Mouse (Mus musculus) bone marrow, adult 2 months (tissue): ENCODE measurements around the gene 9130230L23Rik. TPM values are rescaled to one million over a fixed set of nuclear protein-coding genes. Genes with fewer than 3 reads are reported as not detected.
"Not testable (repeated sequence)": the region's sequence is repeated elsewhere in the genome, so short reads cannot be mapped to it uniquely, and the experiment has no call there.

Experiments
- H3K27ac ChIP-seq: fragments of 200-500 bp; 2 replicates; pipeline ENCODE4 v1.5.1; 2012; ENCODE audit warnings: low read depth, mild to moderate bottlenecking, control low read depth, inconsistent platforms, low read length; ENCODE audit not compliant: control insufficient read depth, poor library complexity, insufficient read depth
- H3K4me1 ChIP-seq: fragments of 200-500 bp; 2 replicates; pipeline ENCODE4 v1.6.1; 2011; ENCODE audit warnings: low read length; ENCODE audit not compliant: control insufficient read depth, insufficient read depth
- H3K4me3 ChIP-seq: fragments of 200-500 bp; replicated peaks from 2 replicates; pipeline ENCODE3; 2011; ENCODE audit warnings: mild to moderate bottlenecking, low read depth, low read length, control low read depth; ENCODE audit not compliant: control insufficient read depth
- CTCF ChIP-seq: fragments of 200-500 bp; IDR thresholded peaks from 2 replicates; pipeline ENCODE4 v1.5.1; 2011; ENCODE audit warnings: low read length, control low read depth; ENCODE audit not compliant: control insufficient read depth, insufficient read depth
- POLR2A ChIP-seq: fragments of 200-500 bp; IDR thresholded peaks from 2 replicates; pipeline ENCODE4 v1.6.1; 2011; ENCODE audit warnings: low read depth, mild to moderate bottlenecking, control low read depth, low read length, borderline replicate concordance; ENCODE audit not compliant: control insufficient read depth
- WGBS: fragments of 180-500 bp; shearing (Covaris S2); methylation state at CpG from one replicate; pipeline ENCODE4 v1.1.7; 2018; 5-methylcytosine and 5-hydroxymethylcytosine counted together
- polyA plus RNA-seq: library from polyadenylated mRNA; stranded (reverse); fragments of >200 nt; gene quantifications from 2 replicates; pipeline ENCODE4 v1.2.4, GENCODE M21; 2011; ENCODE audit warnings: low replicate concordance; ENCODE audit not compliant: missing spikeins, insufficient read depth, insufficient read length

Gene 9130230L23Rik
- polyA plus RNA-seq, 1 experiment: not detected

DNA sequence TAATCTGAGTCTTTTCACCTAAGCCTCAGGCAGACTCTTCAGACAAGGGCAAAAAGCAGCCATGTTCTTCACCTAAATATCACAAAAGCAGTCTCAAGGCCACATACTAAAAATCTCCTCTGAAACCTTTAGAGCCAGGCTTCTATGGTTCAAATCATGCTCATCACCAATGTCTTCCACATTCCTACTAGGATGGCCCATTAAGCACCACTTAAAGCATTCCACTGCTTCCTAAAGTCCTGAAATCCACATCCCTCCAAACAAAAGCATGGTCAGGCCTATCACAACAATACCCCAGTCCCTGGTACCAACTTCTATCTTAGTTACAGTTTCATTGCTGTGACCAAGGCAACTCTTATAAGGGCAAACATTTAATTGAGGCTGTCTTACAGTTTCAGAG, 6.3 kb downstream of the 9130230L23Rik start:
- Histone ChIP-seq H3K27ac (no peak overlapping the region), H3K4me3 (no peak overlapping the region), H3K4me1 (peaks cover 2% of the 10 kb centered on the region)
- no peak for TF ChIP-seq CTCF
- TF ChIP-seq POLR2A: no peak

DNA sequence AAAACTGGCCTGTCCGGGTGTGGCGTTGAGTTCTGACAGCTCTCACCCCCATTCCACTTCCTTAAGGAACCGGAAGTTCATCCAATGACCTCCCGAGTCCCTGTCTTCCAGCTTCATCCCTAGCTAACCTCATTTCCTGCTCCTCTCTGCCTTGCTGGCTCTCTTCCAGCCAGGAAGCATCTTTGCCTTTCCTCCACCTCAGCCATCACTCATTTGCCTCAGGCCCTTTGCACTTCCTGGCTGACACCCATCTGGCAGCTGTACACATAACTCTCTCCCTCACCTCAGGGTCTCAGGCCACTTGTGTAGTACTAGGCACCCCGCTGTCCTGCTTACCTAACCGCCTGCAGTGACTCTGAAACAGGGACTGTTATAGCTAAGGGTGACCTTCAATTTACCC, 9.4 kb downstream of the 9130230L23Rik start:
- TF ChIP-seq CTCF (no peak), POLR2A (no peak)
- peaks cover 5% of the 10 kb centered on the region for H3K4me1 ChIP-seq
- 72% methylated on average over 6 of the region's 6 CpGs for WGBS
- H3K4me3 ChIP-seq: no peak overlapping the region
- no peak overlapping the region for H3K27ac ChIP-seq

- Histone ChIP-seq H3K4me1 (peaks cover 9% of the 10 kb centered on the region), H3K4me3 (no peak overlapping the region), H3K27ac (no peak overlapping the region; the same call in 1 of the 2 replicates)
- WGBS: 44% methylated on average over 2 of the region's 2 CpGs
- TF ChIP-seq POLR2A (no peak), CTCF (no peak)
Observed at GRCm38 (mm10) chr5:65991191-65991590, 12.9 kb downstream of the 9130230L23Rik start.

DNA sequence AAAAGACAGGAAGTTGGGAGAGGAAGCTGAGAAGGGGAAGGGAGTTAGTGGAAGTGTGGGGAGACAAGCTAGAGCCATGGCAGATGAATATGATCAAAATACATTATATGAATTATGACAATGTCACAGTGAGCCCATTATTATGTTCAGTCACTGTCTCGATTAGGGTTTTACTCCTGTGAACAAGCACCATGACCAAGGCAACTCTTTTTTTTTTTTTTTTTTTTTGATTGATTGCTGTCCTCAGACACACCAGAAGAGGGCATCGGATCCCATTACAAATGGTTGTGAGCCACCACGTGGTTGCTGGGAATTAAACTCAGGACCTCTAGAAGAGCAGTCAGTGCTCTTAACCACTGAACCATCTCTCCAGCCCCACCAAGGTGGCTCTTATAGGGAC, 17.1 kb downstream of the 9130230L23Rik start:
- WGBS: 70% methylated on average over 3 of the region's 3 CpGs
- not testable (repeated sequence) for H3K27ac ChIP-seq, H3K4me3 ChIP-seq, H3K4me1 ChIP-seq

- no peak for TF ChIP-seq POLR2A
- TF ChIP-seq CTCF: no peak
- Histone ChIP-seq H3K4me3 (no peak overlapping the region), H3K4me1 (peaks cover 4% of the 10 kb centered on the region; the same call in 1 of the 2 replicates), H3K27ac (no peak overlapping the region; the same call in 1 of the 2 replicates)
- WGBS: 73% methylated on average over 5 of the region's 5 CpGs
Observed at GRCm38 (mm10) chr5:65986426-65986825, 17.7 kb downstream of the 9130230L23Rik start.

DNA sequence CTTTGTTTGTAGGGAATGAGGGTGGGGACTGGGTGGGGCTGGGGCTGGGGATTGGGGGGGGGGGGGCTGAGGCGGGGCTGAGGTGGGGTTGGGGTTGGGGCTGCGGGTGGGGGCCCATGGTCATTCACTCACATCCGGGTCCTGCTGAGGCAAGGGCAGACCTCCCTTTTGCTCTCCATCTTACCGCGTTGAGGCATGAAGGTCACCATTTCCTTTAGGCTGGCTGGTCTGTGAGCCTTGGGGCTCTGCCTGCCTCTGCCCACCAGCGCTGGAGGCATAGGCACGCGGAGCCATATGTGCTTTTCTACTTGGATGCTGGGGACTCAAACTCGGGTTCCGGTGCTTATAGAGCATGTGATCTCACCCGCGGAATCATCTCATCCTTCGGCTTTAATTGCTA, 28.4 kb downstream of the 9130230L23Rik start:
- Histone ChIP-seq H3K4me3 (no peak overlapping the region), H3K4me1 (no peaks in the 10 kb centered on the region), H3K27ac (no peak overlapping the region)
- TF ChIP-seq CTCF: no peak
- no peak for TF ChIP-seq POLR2A
- WGBS: 86% methylated on average over 12 of the region's 13 CpGs

GRCm38 (mm10) chr5:65973189-65973588, 30.9 kb downstream of the 9130230L23Rik start:
- no peak for TF ChIP-seq CTCF
- TF ChIP-seq POLR2A: no peak
- no peak overlapping the region for H3K27ac ChIP-seq

GRCm38 (mm10) chr5:65968004-65968403, 36.1 kb downstream of the 9130230L23Rik start:
- WGBS: 87% methylated on average over 3 of the region's 3 CpGs
- Histone ChIP-seq H3K4me3 (no peak overlapping the region), H3K4me1 (no peaks in the 10 kb centered on the region), H3K27ac (no peak overlapping the region)
- no peak for TF ChIP-seq POLR2A
- no peak for TF ChIP-seq CTCF

More at GRCm38 (mm10) chr5:65973189-65973588, 30.9 kb downstream of the 9130230L23Rik start:
- H3K4me1 ChIP-seq: no peaks in the 10 kb centered on the region
- WGBS: 47% methylated on average over 2 of the region's 2 CpGs
- H3K4me3 ChIP-seq: no peak overlapping the region

- TF ChIP-seq POLR2A (no peak), CTCF (no peak)
- Histone ChIP-seq H3K27ac (no peak overlapping the region), H3K4me3 (no peak overlapping the region), H3K4me1 (no peaks in the 10 kb centered on the region)
- 85% methylated on average over 12 of the region's 12 CpGs for WGBS
Observed at GRCm38 (mm10) chr5:65967091-65967490, 37.0 kb downstream of the 9130230L23Rik start.
